Mouse (Mus musculus): ENCODE results near the gene Hmx2. TPM values are rescaled to one million over a fixed set of nuclear protein-coding genes. Genes with fewer than 3 reads are reported as not detected.

Gene Hmx2
- total and polyA plus RNA-seq, 2 experiments from 2014 or later = 0.56 to 0.99 TPM

GRCm38 (mm10) chr7:131543623-131544481 is 4.7 kb upstream of the Hmx2 start:
- whole genome bisulfite sequencing = under 1% methylated on average over 74 of the region's 75 CpGs
- peaks cover 83% of the 10 kb centered on the region for H3K27me3 ChIP-seq (ENCODE audit: insufficient read depth, low read length)
- H3K4me3 ChIP-seq (ENCODE audit: low read length) = peak overlapping the region; percentile 26
- no peaks in the 10 kb centered on the region for H3K36me3 ChIP-seq (ENCODE audit: insufficient read depth, low read length)
- 0 out of 2 replicates have a peak overlapping the region, but pooled peaks have one; percentile 21 for H3K4me2 ChIP-seq (ENCODE audit: low read depth, low read length)
- TF ChIP-seq CTCF (IDR thresholded peaks at IDR 0.05; ENCODE audit: low read depth) = no peak
- no peak for ATAC-seq
- no peak for DNase-seq (ENCODE audit: low spot score)
- H3K27ac ChIP-seq = no peak overlapping the region
- H3K9ac ChIP-seq (replicated peaks; ENCODE audit: low read length) = no peak overlapping the region
- no peaks in the 10 kb centered on the region for H3K4me1 ChIP-seq (ENCODE audit: insufficient read depth, low read length)
- H3K9me3 ChIP-seq (ENCODE audit: low read length) = no peaks in the 10 kb centered on the region

- Histone ChIP-seq H3K9ac (replicated peaks; ENCODE audit: low read length) (no peak overlapping the region), H3K4me3 (ENCODE audit: low read length) (no peak overlapping the region), H3K4me2 (ENCODE audit: low read depth, low read length) (no peak overlapping the region), H3K4me1 (ENCODE audit: insufficient read depth, low read length) (no peaks in the 10 kb centered on the region), H3K27me3 (ENCODE audit: insufficient read depth, low read length) (peaks cover 84% of the 10 kb centered on the region), H3K36me3 (ENCODE audit: insufficient read depth, low read length) (no peaks in the 10 kb centered on the region), H3K27ac (no peak overlapping the region), H3K9me3 (ENCODE audit: low read length) (no peaks in the 10 kb centered on the region)
- ATAC-seq (no peak), DNase-seq (ENCODE audit: low spot score) (no peak)
- WGBS = 2% methylated on average over 5 of the region's 5 CpGs
- TF ChIP-seq CTCF (IDR thresholded peaks at IDR 0.05; ENCODE audit: low read depth) = no peak
Measured at GRCm38 (mm10) chr7:131544871-131545270, 3.7 kb upstream of the Hmx2 start.

GRCm38 (mm10) chr7:131545701-131546385 is 2.7 kb upstream of the Hmx2 start:
- H3K27me3 ChIP-seq (ENCODE audit: insufficient read depth, low read length) = peaks cover 85% of the 10 kb centered on the region
- TF ChIP-seq CTCF (IDR thresholded peaks at IDR 0.05; ENCODE audit: low read depth) = no peak
- H3K9me3 ChIP-seq (ENCODE audit: low read length) = no peaks in the 10 kb centered on the region
- no peak overlapping the region for H3K9ac ChIP-seq (replicated peaks; ENCODE audit: low read length)
- no peak overlapping the region for H3K4me2 ChIP-seq (ENCODE audit: low read depth, low read length)
- H3K36me3 ChIP-seq (ENCODE audit: insufficient read depth, low read length) = no peaks in the 10 kb centered on the region
- DNase-seq (ENCODE audit: low spot score) (no peak), ATAC-seq (no peak)
- no peak overlapping the region for H3K4me3 ChIP-seq (ENCODE audit: low read length)
- no peaks in the 10 kb centered on the region for H3K4me1 ChIP-seq (ENCODE audit: insufficient read depth, low read length)
- no peak overlapping the region for H3K27ac ChIP-seq
- 2% methylated on average over 13 of the region's 13 CpGs for WGBS

- Histone ChIP-seq H3K4me3 (ENCODE audit: low read length) (no peak overlapping the region), H3K4me1 (ENCODE audit: insufficient read depth, low read length) (no peaks in the 10 kb centered on the region), H3K27ac (no peak overlapping the region), H3K9me3 (ENCODE audit: low read length) (no peaks in the 10 kb centered on the region), H3K27me3 (ENCODE audit: insufficient read depth, low read length) (peaks cover 88% of the 10 kb centered on the region), H3K4me2 (ENCODE audit: low read depth, low read length) (no peak overlapping the region), H3K9ac (replicated peaks; ENCODE audit: low read length) (no peak overlapping the region), H3K36me3 (ENCODE audit: insufficient read depth, low read length) (no peaks in the 10 kb centered on the region)
- ATAC-seq (no peak), DNase-seq (ENCODE audit: low spot score) (no peak)
- TF ChIP-seq CTCF (IDR thresholded peaks at IDR 0.05; ENCODE audit: low read depth) = no peak
- WGBS = 3% methylated on average over 2 of the region's 2 CpGs
Measured at GRCm38 (mm10) chr7:131546423-131546822, 2.1 kb upstream of the Hmx2 start.

GRCm38 (mm10) chr7:131547481-131547880 is 1.1 kb upstream of the Hmx2 start:
- H3K4me3 ChIP-seq (ENCODE audit: low read length) = no peak overlapping the region
- no peaks in the 10 kb centered on the region for H3K4me1 ChIP-seq (ENCODE audit: insufficient read depth, low read length)
- TF ChIP-seq CTCF (IDR thresholded peaks at IDR 0.05; ENCODE audit: low read depth) = no peak
- ATAC-seq (no peak), DNase-seq (ENCODE audit: low spot score) (no peak)
- H3K4me2 ChIP-seq (ENCODE audit: low read depth, low read length) = no peak overlapping the region
- H3K9me3 ChIP-seq (ENCODE audit: low read length) = no peaks in the 10 kb centered on the region
- H3K36me3 ChIP-seq (ENCODE audit: insufficient read depth, low read length) = no peaks in the 10 kb centered on the region
- WGBS = 2% methylated on average over 5 of the region's 5 CpGs
- H3K9ac ChIP-seq (replicated peaks; ENCODE audit: low read length) = no peak overlapping the region
- no peak overlapping the region for H3K27ac ChIP-seq
- peaks cover 93% of the 10 kb centered on the region for H3K27me3 ChIP-seq (ENCODE audit: insufficient read depth, low read length)

- Histone ChIP-seq H3K9ac (replicated peaks; ENCODE audit: low read length) (no peak overlapping the region), H3K27me3 (ENCODE audit: insufficient read depth, low read length) (peaks cover 90% of the 10 kb centered on the region), H3K4me2 (ENCODE audit: low read depth, low read length) (no peak overlapping the region), H3K4me3 (ENCODE audit: low read length) (no peak overlapping the region), H3K27ac (no peak overlapping the region), H3K9me3 (ENCODE audit: low read length) (no peaks in the 10 kb centered on the region), H3K36me3 (ENCODE audit: insufficient read depth, low read length) (no peaks in the 10 kb centered on the region), H3K4me1 (ENCODE audit: insufficient read depth, low read length) (no peaks in the 10 kb centered on the region)
- ATAC-seq (no peak), DNase-seq (ENCODE audit: low spot score) (no peak)
- no peak for TF ChIP-seq CTCF (IDR thresholded peaks at IDR 0.05; ENCODE audit: low read depth)
- 2% methylated on average over 4 of the region's 4 CpGs for WGBS
Measured at GRCm38 (mm10) chr7:131551471-131551870, 2.9 kb downstream of the Hmx2 start.
